Mouse (Mus musculus): ENCODE measurements at regions not wholly inside any gene's neighbourhood (a gene's known extent, or its start where the extent isn't known, plus 50 kb on each side); places are given as distances from the start of the nearest gene placed in this dataset.

DNA sequence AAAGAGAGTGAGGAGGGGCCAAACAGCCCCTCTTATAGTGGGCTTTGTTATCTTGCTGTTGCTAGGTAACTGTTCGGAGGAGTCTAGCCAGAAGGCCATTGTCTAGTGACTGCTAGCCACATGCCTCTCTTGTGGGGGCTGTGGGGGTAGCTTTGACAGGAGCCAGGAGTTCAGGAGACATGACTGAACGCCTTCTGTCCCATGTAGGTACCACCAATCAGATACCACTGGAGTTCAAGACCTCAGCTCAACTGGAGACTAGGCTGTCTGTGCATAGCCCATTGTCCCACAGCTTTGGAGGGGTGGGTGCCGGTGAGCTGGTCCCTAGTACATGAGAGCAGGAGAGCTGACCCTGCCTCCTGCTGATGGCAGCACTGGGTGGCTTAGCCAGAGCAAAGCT is 82.4 kb upstream of the Unc93a2 start:
- H3K4me1 ChIP-seq (replicated peaks; ENCODE audit: control insufficient read depth, insufficient read depth): no peaks in the 10 kb centered on the region
- H3K9ac ChIP-seq (ENCODE audit: low read length): no peak overlapping the region
- no peaks in the 10 kb centered on the region for H3K27me3 ChIP-seq (ENCODE audit: control insufficient read depth, insufficient read depth, low read length)
- no peak for ATAC-seq (ENCODE audit: low FRiP score, low TSS enrichment)
- TF ChIP-seq CTCF (IDR thresholded peaks at IDR 0.05; ENCODE audit: low read depth) (no peak), EP300 (optimal IDR thresholded peaks at IDR 0.05) (no peak)
- no peaks in the 10 kb centered on the region for H3K36me3 ChIP-seq (ENCODE audit: control insufficient read depth, insufficient read depth, low read length)
- no peak overlapping the region for H3K4me2 ChIP-seq (replicated peaks; ENCODE audit: low read depth)
- no peaks in the 10 kb centered on the region for H3K9me3 ChIP-seq (ENCODE audit: control insufficient read depth, low read length)
- WGBS: 67% methylated on average over 3 of the region's 3 CpGs
- H3K27ac ChIP-seq (replicated peaks): no peak overlapping the region
- no peak overlapping the region for H3K4me3 ChIP-seq (ENCODE audit: low read depth, low read length)
- no peak for DNase-seq (ENCODE audit: low spot score)

DNA sequence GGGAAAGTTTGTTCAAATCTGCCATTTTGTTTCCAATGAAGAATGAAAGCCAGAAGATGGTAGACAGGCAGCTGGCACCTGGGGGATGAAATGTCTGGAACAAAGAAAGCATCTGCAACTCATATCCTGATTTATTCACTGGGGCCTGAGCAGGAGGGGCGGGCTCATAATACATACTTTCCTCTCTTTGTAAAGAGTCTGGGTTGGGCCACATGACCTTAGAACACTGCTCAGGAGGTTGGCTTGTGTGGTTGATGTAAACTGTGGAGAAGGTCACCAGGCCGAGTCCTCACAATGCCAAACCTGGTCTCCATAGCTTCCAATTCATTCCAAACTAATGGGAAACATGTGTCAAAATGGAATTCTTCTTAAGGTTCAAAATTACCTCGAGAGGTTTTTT is 79.6 kb upstream of the Unc93a2 start:
- H3K36me3 ChIP-seq (ENCODE audit: control insufficient read depth, insufficient read depth, low read length): no peaks in the 10 kb centered on the region
- H3K9ac ChIP-seq (ENCODE audit: low read length): no peak overlapping the region
- no peaks in the 10 kb centered on the region for H3K9me3 ChIP-seq (ENCODE audit: control insufficient read depth, low read length)
- H3K27me3 ChIP-seq (ENCODE audit: control insufficient read depth, insufficient read depth, low read length): no peaks in the 10 kb centered on the region
- TF ChIP-seq EP300 (optimal IDR thresholded peaks at IDR 0.05) (no peak), CTCF (IDR thresholded peaks at IDR 0.05; ENCODE audit: low read depth) (no peak)
- no peak overlapping the region for H3K4me2 ChIP-seq (replicated peaks; ENCODE audit: low read depth)
- DNase-seq (ENCODE audit: low spot score) (no peak), ATAC-seq (ENCODE audit: low FRiP score, low TSS enrichment) (no peak)
- no peak overlapping the region for H3K27ac ChIP-seq (replicated peaks)
- WGBS: 62% methylated on average over 3 of the region's 3 CpGs
- H3K4me1 ChIP-seq (replicated peaks; ENCODE audit: control insufficient read depth, insufficient read depth): no peaks in the 10 kb centered on the region
- no peak overlapping the region for H3K4me3 ChIP-seq (ENCODE audit: low read depth, low read length)

DNA sequence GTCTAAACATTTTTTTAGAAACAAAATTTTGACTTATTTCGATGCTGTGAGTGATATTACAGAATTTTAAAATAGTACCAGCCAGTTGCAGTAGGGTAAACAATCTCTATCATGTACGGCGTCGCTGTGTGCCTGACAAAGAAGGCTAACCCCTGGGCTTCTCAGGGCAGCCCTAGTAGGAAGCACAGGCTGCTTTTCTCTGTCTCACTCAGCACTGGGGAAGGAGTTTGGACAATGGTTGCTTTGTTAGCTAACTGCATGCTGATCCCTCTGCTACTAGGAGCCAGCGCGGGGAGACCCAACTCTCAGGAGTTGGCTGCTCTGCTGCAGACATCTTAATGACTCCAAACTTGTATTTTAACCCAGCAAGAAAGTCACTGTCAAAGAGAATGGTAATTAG is 75.9 kb upstream of the Unc93a2 start:
- H3K27ac ChIP-seq (replicated peaks): no peak overlapping the region
- H3K9me3 ChIP-seq (ENCODE audit: control insufficient read depth, low read length): no peaks in the 10 kb centered on the region
- TF ChIP-seq EP300 (optimal IDR thresholded peaks at IDR 0.05) (no peak), CTCF (IDR thresholded peaks at IDR 0.05; ENCODE audit: low read depth) (no peak)
- WGBS: 35% methylated on average over 6 of the region's 6 CpGs
- ATAC-seq (ENCODE audit: low FRiP score, low TSS enrichment) (no peak), DNase-seq (ENCODE audit: low spot score) (no peak)
- H3K9ac ChIP-seq (ENCODE audit: low read length): no peak overlapping the region
- H3K4me2 ChIP-seq (replicated peaks; ENCODE audit: low read depth): no peak overlapping the region
- no peaks in the 10 kb centered on the region for H3K36me3 ChIP-seq (ENCODE audit: control insufficient read depth, insufficient read depth, low read length)
- no peak overlapping the region for H3K4me3 ChIP-seq (ENCODE audit: low read depth, low read length)
- H3K4me1 ChIP-seq (replicated peaks; ENCODE audit: control insufficient read depth, insufficient read depth): no peaks in the 10 kb centered on the region
- no peaks in the 10 kb centered on the region for H3K27me3 ChIP-seq (ENCODE audit: control insufficient read depth, insufficient read depth, low read length)

DNA sequence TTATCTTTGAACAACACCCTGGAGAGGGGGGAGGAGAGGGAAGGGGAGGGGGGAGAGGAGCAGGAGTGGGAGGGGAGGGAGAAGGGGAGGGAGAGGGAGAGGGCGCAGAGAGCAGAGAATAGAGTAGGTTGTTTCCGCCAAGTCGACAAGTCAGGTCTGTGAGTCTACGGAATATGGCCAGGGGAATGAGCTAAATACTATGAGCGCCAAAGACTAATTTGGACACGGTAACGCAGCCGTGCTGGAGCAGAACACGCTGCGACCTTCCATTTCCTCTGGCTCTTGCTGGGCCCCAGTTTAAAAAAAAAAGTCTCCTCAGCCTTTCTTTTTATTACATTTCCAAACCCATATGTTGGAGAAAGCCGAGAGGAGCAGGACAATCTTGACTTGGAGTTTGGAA is 71.7 kb upstream of the Unc93a2 start:
- H3K27ac ChIP-seq (replicated peaks): no peak overlapping the region
- no peaks in the 10 kb centered on the region for H3K36me3 ChIP-seq (ENCODE audit: control insufficient read depth, insufficient read depth, low read length)
- TF ChIP-seq CTCF (IDR thresholded peaks at IDR 0.05; ENCODE audit: low read depth) (no peak), EP300 (optimal IDR thresholded peaks at IDR 0.05) (no peak)
- H3K4me2 ChIP-seq (replicated peaks; ENCODE audit: low read depth): no peak overlapping the region
- WGBS: 76% methylated on average over 11 of the region's 11 CpGs
- DNase-seq (ENCODE audit: low spot score): no peak
- no peak overlapping the region for H3K9ac ChIP-seq (ENCODE audit: low read length)
- no peak for ATAC-seq (ENCODE audit: low FRiP score, low TSS enrichment)
- no peaks in the 10 kb centered on the region for H3K4me1 ChIP-seq (replicated peaks; ENCODE audit: control insufficient read depth, insufficient read depth)
- no peaks in the 10 kb centered on the region for H3K9me3 ChIP-seq (ENCODE audit: control insufficient read depth, low read length)
- H3K4me3 ChIP-seq (ENCODE audit: low read depth, low read length): no peak overlapping the region
- no peaks in the 10 kb centered on the region for H3K27me3 ChIP-seq (ENCODE audit: control insufficient read depth, insufficient read depth, low read length)

DNA sequence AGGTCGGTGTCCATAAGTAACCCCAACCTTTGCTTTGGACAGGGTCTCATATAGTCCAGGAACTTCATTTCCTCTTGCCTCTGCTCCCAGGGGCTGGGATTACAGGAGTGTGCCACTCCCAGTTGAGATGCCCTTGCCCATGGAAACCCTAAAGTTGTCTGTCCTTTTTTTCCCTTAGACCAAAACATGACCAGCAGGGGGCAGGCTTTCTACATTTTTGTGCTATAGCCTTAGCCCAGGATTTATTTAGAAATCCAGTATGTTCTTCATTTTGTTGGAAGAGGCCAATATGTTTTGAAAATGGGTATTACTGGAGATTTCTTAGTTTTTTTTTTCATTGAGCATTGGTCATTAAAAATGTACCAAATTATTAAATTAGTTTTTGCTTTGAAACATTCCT is 58.6 kb upstream of the Unc93a2 start:
- no peaks in the 10 kb centered on the region for H3K4me1 ChIP-seq (replicated peaks; ENCODE audit: control insufficient read depth, insufficient read depth)
- ATAC-seq (ENCODE audit: low FRiP score, low TSS enrichment) (no peak), DNase-seq (ENCODE audit: low spot score) (peak; percentile 64)
- no peaks in the 10 kb centered on the region for H3K36me3 ChIP-seq (ENCODE audit: control insufficient read depth, insufficient read depth, low read length)
- no peak overlapping the region for H3K4me3 ChIP-seq (ENCODE audit: low read depth, low read length)
- H3K9ac ChIP-seq (ENCODE audit: low read length): no peak overlapping the region
- WGBS: 63% methylated on average over 1 of the region's 1 CpGs
- H3K27ac ChIP-seq (replicated peaks): no peak overlapping the region
- no peaks in the 10 kb centered on the region for H3K27me3 ChIP-seq (ENCODE audit: control insufficient read depth, insufficient read depth, low read length)
- no peaks in the 10 kb centered on the region for H3K9me3 ChIP-seq (ENCODE audit: control insufficient read depth, low read length)
- TF ChIP-seq CTCF (IDR thresholded peaks at IDR 0.05; ENCODE audit: low read depth) (peak; percentile 75), EP300 (optimal IDR thresholded peaks at IDR 0.05) (no peak)
- H3K4me2 ChIP-seq (replicated peaks; ENCODE audit: low read depth): no peak overlapping the region

DNA sequence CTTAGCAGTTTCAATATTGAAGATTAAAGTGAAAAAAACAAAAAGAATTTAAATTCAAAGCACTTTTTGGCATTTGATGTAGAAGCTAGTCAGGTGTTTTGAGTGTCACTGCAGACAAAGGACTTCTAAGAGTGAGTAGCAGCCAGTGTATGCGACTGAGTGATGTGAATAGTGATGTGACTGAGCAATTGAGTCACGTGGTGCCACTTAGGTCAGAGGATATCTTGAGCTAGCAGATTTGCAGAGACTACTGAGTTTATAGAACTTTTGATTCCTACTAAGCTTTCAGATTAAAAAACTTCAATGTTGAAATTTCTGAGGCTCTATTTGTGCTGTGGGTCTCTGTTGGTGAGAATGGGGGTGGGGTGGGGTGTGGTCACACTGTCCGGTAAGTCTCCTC is 49.8 kb upstream of the Unc93a2 start:
- ATAC-seq (ENCODE audit: low FRiP score, low TSS enrichment): no peak
- Histone ChIP-seq H3K4me1 (replicated peaks; ENCODE audit: control insufficient read depth, insufficient read depth) (no peaks in the 10 kb centered on the region), H3K9me3 (ENCODE audit: control insufficient read depth, low read length) (no peaks in the 10 kb centered on the region), H3K36me3 (ENCODE audit: control insufficient read depth, insufficient read depth, low read length) (no peaks in the 10 kb centered on the region), H3K27me3 (ENCODE audit: control insufficient read depth, insufficient read depth, low read length) (no peaks in the 10 kb centered on the region), H3K4me2 (replicated peaks; ENCODE audit: low read depth) (no peak overlapping the region), H3K27ac (replicated peaks) (no peak overlapping the region), H3K9ac (ENCODE audit: low read length) (no peak overlapping the region), H3K4me3 (ENCODE audit: low read depth, low read length) (no peak overlapping the region)
- TF ChIP-seq EP300 (optimal IDR thresholded peaks at IDR 0.05): no peak
- no peak for TF ChIP-seq CTCF (IDR thresholded peaks at IDR 0.05; ENCODE audit: low read depth)
- WGBS: 48% methylated on average over 3 of the region's 3 CpGs
- no peak for DNase-seq (ENCODE audit: low spot score)

Measured in stomach, postnatal 0 days (tissue).